Mouse (Mus musculus) hindbrain, embryonic 16.5 days (tissue): ENCODE results near the gene Oasl1. TPM values are rescaled to one million over a fixed set of nuclear protein-coding genes. Genes with fewer than 3 reads are reported as not detected.

Experiments
- ATAC-seq: fragments of 200-750 bp; cut with Nextera tagmentation; 2 replicates; pipeline ENCODE4 v1.8.0; 2017; ENCODE audit warnings: moderate TSS enrichment, moderate library complexity
- H3K27ac ChIP-seq: fragments of 300-500 bp; sonication (generic); 2 replicates; pipeline ENCODE4 v1.5.1; 2014; ENCODE audit warnings: low read depth, mild to moderate bottlenecking, control low read depth, low read length, moderate library complexity
- H3K27me3 ChIP-seq: fragments of 300-500 bp; sonication (generic); replicated peaks from 2 replicates; pipeline ENCODE4 v1.6.1; 2014; ENCODE audit warnings: low read length; ENCODE audit not compliant: control insufficient read depth, insufficient read depth
- H3K36me3 ChIP-seq: fragments of 300-500 bp; sonication (generic); 2 replicates; pipeline ENCODE4 v1.6.1; 2014; ENCODE audit warnings: mild to moderate bottlenecking, low read length, moderate library complexity, mixed read lengths; ENCODE audit not compliant: control insufficient read depth, insufficient read depth
- H3K4me1 ChIP-seq: fragments of 300-500 bp; sonication (generic); 2 replicates; pipeline ENCODE4 v1.6.1; 2014; ENCODE audit warnings: low read depth, low read length; ENCODE audit not compliant: control insufficient read depth, insufficient read depth
- H3K4me2 ChIP-seq: fragments of 300-500 bp; sonication (generic); 2 replicates; pipeline ENCODE4 v1.6.1; 2014; ENCODE audit warnings: mild to moderate bottlenecking, low read length, control low read depth, moderate library complexity
- H3K4me3 ChIP-seq: fragments of 300-500 bp; sonication (generic); 2 replicates; pipeline ENCODE4 v1.5.1; 2014; ENCODE audit warnings: mild to moderate bottlenecking, low read length, control low read depth, moderate library complexity
- H3K9ac ChIP-seq: fragments of 300-500 bp; sonication (generic); 2 replicates; pipeline ENCODE4 v1.6.1; 2014; ENCODE audit warnings: low read depth, mild to moderate bottlenecking, control low read depth, low read length, moderate library complexity
- H3K9me3 ChIP-seq: fragments of 300-500 bp; sonication (generic); 2 replicates; pipeline ENCODE4 v1.6.1; 2014; ENCODE audit warnings: mild to moderate bottlenecking, low read length, moderate library complexity; ENCODE audit not compliant: control insufficient read depth
- polyA plus RNA-seq: library from polyadenylated mRNA; unstranded; fragments of >200 nt; fragmentation: Nextera tagmentation; extraction: Ambion mirVana; gene quantifications from 2 replicates; pipeline ENCODE4 v1.2.1, GENCODE M21; 2015

Gene Oasl1
- polyA plus RNA-seq, 1 experiment from 2014 or later = 0.31 TPM

GRCm38 (mm10) chr5:114985074-114985473 is 62.0 kb downstream of the Oasl1 start:
- no peak overlapping the region for H3K9ac ChIP-seq
- 0 out of 2 replicates have a peak, but pooled peaks cover 3% of the 10 kb centered on the region for H3K9me3 ChIP-seq

More at GRCm38 (mm10) chr5:114985074-114985473, 62.0 kb downstream of the Oasl1 start:
- H3K36me3 ChIP-seq = no peaks in the 10 kb centered on the region
- no peaks in the 10 kb centered on the region for H3K27me3 ChIP-seq
- no peak overlapping the region for H3K4me2 ChIP-seq
- ATAC-seq = no peak
- H3K4me3 ChIP-seq = no peak overlapping the region
- no peaks in the 10 kb centered on the region; the same call in 1 of the 2 replicates for H3K4me1 ChIP-seq
- no peak overlapping the region for H3K27ac ChIP-seq

Other genes starting within 250 kb of the Oasl1 start
- 49.9 and 53.4 TPM in 2 replicates for gene Gltp, start 232.3 kb upstream of the Oasl1 start, polyA plus RNA-seq
- gene Tchp, start 215.5 kb upstream of the Oasl1 start, polyA plus RNA-seq = 15.6 and 16.9 TPM in 2 replicates
- 11.9 and 27.7 TPM in 2 replicates for gene Ankrd13a, start 148.6 kb upstream of the Oasl1 start, polyA plus RNA-seq
- 40.6 and 50.2 TPM in 2 replicates for gene Git2, start 147.7 kb upstream of the Oasl1 start, polyA plus RNA-seq
- 285 and 306 TPM in 2 replicates for gene 1500011B03Rik, start 99.8 kb upstream of the Oasl1 start, polyA plus RNA-seq
- not detected in 2 replicates for gene 4930519G04Rik, start 69.6 kb upstream of the Oasl1 start, polyA plus RNA-seq
- gene Gm9936, start 64.6 kb upstream of the Oasl1 start, polyA plus RNA-seq = 3.2 and 3.6 TPM in 2 replicates
- 4.9 and 5.3 TPM in 2 replicates for gene Oasl2, start 26.3 kb upstream of the Oasl1 start, polyA plus RNA-seq
- gene 2210016L21Rik, start 18.9 kb downstream of the Oasl1 start, polyA plus RNA-seq = 125 and 142 TPM in 2 replicates
- not detected in 2 replicates for gene Hnf1a, start 47.9 kb downstream of the Oasl1 start, polyA plus RNA-seq
- gene Sppl3, start 87.9 kb downstream of the Oasl1 start, polyA plus RNA-seq = 17.3 and 19.1 TPM in 2 replicates
- gene Gm10401, start 175.1 kb downstream of the Oasl1 start, polyA plus RNA-seq = 32.2 and 35.9 TPM in 2 replicates
- 20.7 and 22.0 TPM in 2 replicates for gene Acads, start 196.1 kb downstream of the Oasl1 start, polyA plus RNA-seq
- gene Unc119b, start 211.7 kb downstream of the Oasl1 start, polyA plus RNA-seq = 31.5 and 36.8 TPM in 2 replicates
- 23.8 and 31.5 TPM in 2 replicates for gene Mlec, start 234.9 kb downstream of the Oasl1 start, polyA plus RNA-seq